Mouse (Mus musculus): ENCODE measurements at regions not wholly inside any gene's neighbourhood (a gene's known extent, or its start where the extent isn't known, plus 50 kb on each side); places are given as distances from the start of the nearest gene placed in this dataset.

- peaks cover 3% of the 10 kb centered on the region for H3K9me3 ChIP-seq (replicated peaks; ENCODE audit: low read length)
- no peaks in the 10 kb centered on the region for H3K4me1 ChIP-seq (ENCODE audit: control insufficient read depth in 1 of 2, insufficient read depth in 2 of 2)
- no peak for TF ChIP-seq MAFK (IDR thresholded peaks at IDR 0.05; ENCODE audit: insufficient replicate concordance, low read length)
- no peaks in the 10 kb centered on the region for H3K79me2 ChIP-seq (replicated peaks; ENCODE audit: control insufficient read depth, extremely low read depth, insufficient read depth, poor library complexity, severe bottlenecking)
- dilution Hi-C loops (cut with MboI; ENCODE audit: extremely low pct_ligation_motif_present, extremely low pct_unique_long_range_greater_than_20kb, low sequenced_read_pairs) (no loop called here), in situ Hi-C loops (cut with MboI; ENCODE audit: low pct_ligation_motif_present, low pct_unique_long_range_greater_than_20kb, low sequenced_read_pairs) (no loop called here)
- H3K4me3 ChIP-seq (replicated peaks in 1 of 3; ENCODE audit: low read depth in 2 of 3, low read length in 2 of 3, poor library complexity in 1 of 3) = no peak overlapping the region
- no peaks in the 10 kb centered on the region for H3K27me3 ChIP-seq (replicated peaks)
- no peak for DNase-seq (ENCODE audit: extremely low read depth)
- no peak overlapping the region for H3K9ac ChIP-seq (ENCODE audit: insufficient read depth, low read depth)
- no peak overlapping the region for H3K4me2 ChIP-seq (ENCODE audit: insufficient read depth, low read depth, poor library complexity, severe bottlenecking)
- H3K36me3 ChIP-seq (replicated peaks in 1 of 2; ENCODE audit: control insufficient read depth in 1 of 2, insufficient read depth in 1 of 2, low read length in 1 of 2) = no peaks in the 10 kb centered on the region
- H3K27ac ChIP-seq (ENCODE audit: insufficient read depth, low read depth) = no peak overlapping the region
Observed at GRCm38 (mm10) chr6:37748296-37748980, 122.2 kb upstream of the Trim24 start.

- dilution Hi-C loops (cut with MboI; ENCODE audit: extremely low pct_ligation_motif_present, extremely low pct_unique_long_range_greater_than_20kb, low sequenced_read_pairs) (no loop called here), in situ Hi-C loops (cut with MboI; ENCODE audit: low pct_ligation_motif_present, low pct_unique_long_range_greater_than_20kb, low sequenced_read_pairs) (no loop called here)
- no peaks in the 10 kb centered on the region for H3K79me2 ChIP-seq (replicated peaks; ENCODE audit: control insufficient read depth, extremely low read depth, insufficient read depth, poor library complexity, severe bottlenecking)
- no peaks in the 10 kb centered on the region for H3K4me1 ChIP-seq (ENCODE audit: control insufficient read depth in 1 of 2, insufficient read depth in 2 of 2)
- no peaks in the 10 kb centered on the region for H3K27me3 ChIP-seq (replicated peaks)
- no peak overlapping the region for H3K9ac ChIP-seq (ENCODE audit: insufficient read depth, low read depth)
- DNase-seq (ENCODE audit: extremely low read depth) = no peak
- no peak overlapping the region for H3K4me3 ChIP-seq (replicated peaks in 1 of 3; ENCODE audit: low read depth in 2 of 3, low read length in 2 of 3, poor library complexity in 1 of 3)
- H3K36me3 ChIP-seq (replicated peaks in 1 of 2; ENCODE audit: control insufficient read depth in 1 of 2, insufficient read depth in 1 of 2, low read length in 1 of 2) = no peaks in the 10 kb centered on the region
- TF ChIP-seq POLR2AphosphoS2 (IDR thresholded peaks at IDR 0.05; ENCODE audit: low read depth, low read length) (no peak), CHD2 (IDR thresholded peaks at IDR 0.05; ENCODE audit: low read length) (no peak), USF1 (IDR thresholded peaks at IDR 0.05; ENCODE audit: low read depth, low read length) (no peak), KAT2A (IDR thresholded peaks at IDR 0.05; ENCODE audit: insufficient replicate concordance, low read length) (no peak), USF2 (conservative IDR thresholded peaks at IDR 0.05; ENCODE audit: low read depth, low read length) (no peak), MEF2A (IDR thresholded peaks at IDR 0.05; ENCODE audit: borderline replicate concordance, low read depth, low read length) (no peak)
- H3K27ac ChIP-seq (ENCODE audit: insufficient read depth, low read depth) = no peak overlapping the region
- peaks cover 3% of the 10 kb centered on the region for H3K9me3 ChIP-seq (replicated peaks; ENCODE audit: low read length)
- no peak overlapping the region for H3K4me2 ChIP-seq (ENCODE audit: insufficient read depth, low read depth, poor library complexity, severe bottlenecking)
Observed at GRCm38 (mm10) chr6:37749016-37749415, 121.6 kb upstream of the Trim24 start.

GRCm38 (mm10) chr6:37750271-37750670, 120.3 kb upstream of the Trim24 start:
- H3K36me3 ChIP-seq (replicated peaks in 1 of 2; ENCODE audit: control insufficient read depth in 1 of 2, insufficient read depth in 1 of 2, low read length in 1 of 2) = no peaks in the 10 kb centered on the region
- H3K9me3 ChIP-seq (replicated peaks; ENCODE audit: low read length) = peaks cover 7% of the 10 kb centered on the region
- DNase-seq (ENCODE audit: extremely low read depth) = no peak
- no peaks in the 10 kb centered on the region for H3K79me2 ChIP-seq (replicated peaks; ENCODE audit: control insufficient read depth, extremely low read depth, insufficient read depth, poor library complexity, severe bottlenecking)
- H3K27me3 ChIP-seq (replicated peaks) = no peaks in the 10 kb centered on the region
- no peaks in the 10 kb centered on the region for H3K4me1 ChIP-seq (ENCODE audit: control insufficient read depth in 1 of 2, insufficient read depth in 2 of 2)
- H3K27ac ChIP-seq (ENCODE audit: insufficient read depth, low read depth) = no peak overlapping the region
- no peak for TF ChIP-seq KAT2A (IDR thresholded peaks at IDR 0.05; ENCODE audit: insufficient replicate concordance, low read length)
- TF ChIP-seq POLR2A (IDR thresholded peaks at IDR 0.05; ENCODE audit: low read depth, low read length) = no peak
- TF ChIP-seq NELFE (IDR thresholded peaks at IDR 0.05; ENCODE audit: low read depth, low read length) = no peak
- no peak for TF ChIP-seq PAX5 (IDR thresholded peaks at IDR 0.05; ENCODE audit: low read length)
- no peak for TF ChIP-seq UBTF (IDR thresholded peaks at IDR 0.05; ENCODE audit: low read depth, low read length)
- no peak for TF ChIP-seq ETS1 (conservative IDR thresholded peaks at IDR 0.05; ENCODE audit: low read depth, low read length)
- TF ChIP-seq MYC (IDR thresholded peaks at IDR 0.05; ENCODE audit: low read depth, low read length) = no peak
- TF ChIP-seq JUN (IDR thresholded peaks at IDR 0.05; ENCODE audit: insufficient read depth, low read depth, low read length) = no peak
- TF ChIP-seq SIN3A (IDR thresholded peaks at IDR 0.05; ENCODE audit: low read length) = no peak
- no peak for TF ChIP-seq TBP (conservative IDR thresholded peaks at IDR 0.05; ENCODE audit: low read depth, low read length)
- TF ChIP-seq MAZ (IDR thresholded peaks at IDR 0.05; ENCODE audit: low read depth, low read length) = no peak
- TF ChIP-seq CTCF (conservative IDR thresholded peaks at IDR 0.05 in 1 of 2, IDR thresholded peaks at IDR 0.05 in 1 of 2; ENCODE audit: low read depth in 2 of 2, low read length in 2 of 2) = no peak
- TF ChIP-seq USF2 (conservative IDR thresholded peaks at IDR 0.05; ENCODE audit: low read depth, low read length) = no peak
- no peak overlapping the region for H3K4me3 ChIP-seq (replicated peaks in 1 of 3; ENCODE audit: low read depth in 2 of 3, low read length in 2 of 3, poor library complexity in 1 of 3)
- dilution Hi-C loops (cut with MboI; ENCODE audit: extremely low pct_ligation_motif_present, extremely low pct_unique_long_range_greater_than_20kb, low sequenced_read_pairs) = no loop called here
- in situ Hi-C loops (cut with MboI; ENCODE audit: low pct_ligation_motif_present, low pct_unique_long_range_greater_than_20kb, low sequenced_read_pairs) = no loop called here
- H3K4me2 ChIP-seq (ENCODE audit: insufficient read depth, low read depth, poor library complexity, severe bottlenecking) = no peak overlapping the region
- no peak overlapping the region for H3K9ac ChIP-seq (ENCODE audit: insufficient read depth, low read depth)
